Mouse (Mus musculus) heart, postnatal 4 days (tissue): ENCODE measurements around the gene Golga3. TPM values are rescaled to one million over a fixed set of nuclear protein-coding genes. Genes with fewer than 3 reads are reported as not detected.

Source experiments
- DNase-seq: peaks from one replicate; pipeline ENCODE4 v3.0.0; 2021
- total RNA-seq, 2 experiments: library from RNA; stranded (reverse); gene quantifications; 2 replicates each; pipeline ENCODE4 v1.2.3; 2021

The Golga3 gene
- total RNA-seq, 2 experiments from 2014 or later: 35.5 to 38.7 TPM

- peak; percentile 16 for DNase-seq
Observed at GRCm38 (mm10) chr5:110231638-110232037, 55.1 kb downstream of the Golga3 start.

- no peak for DNase-seq
Observed at GRCm38 (mm10) chr5:110232346-110232745, 55.8 kb downstream of the Golga3 start.

- DNase-seq: no peak
Observed at GRCm38 (mm10) chr5:110244091-110244490, 67.6 kb downstream of the Golga3 start.

GRCm38 (mm10) chr5:110266941-110267340, 90.4 kb downstream of the Golga3 start:
- DNase-seq: no peak

- DNase-seq: peak; percentile 95
Observed at GRCm38 (mm10) chr5:110269141-110270101, 92.9 kb downstream of the Golga3 start, which contains the start of gene Pgam5. TSS of gene Pgam5 (minus strand) at chr5:110269913.

GRCm38 (mm10) chr5:110270242-110270641, 93.7 kb downstream of the Golga3 start:
- no peak for DNase-seq

GRCm38 (mm10) chr5:110274147-110274546, 97.6 kb downstream of the Golga3 start:
- DNase-seq: no peak

GRCm38 (mm10) chr5:110274846-110275245, 98.3 kb downstream of the Golga3 start:
- DNase-seq: no peak

Other genes starting within 250 kb of the Golga3 start
- gene Zfp932, start 180.2 kb upstream of the Golga3 start, total RNA-seq: 10 to 100 TPM in 1 of 2 experiments, 1 to 10 TPM in 1; 9.3 to 11.2 TPM
- gene Gm17655, start 104.2 kb upstream of the Golga3 start, total RNA-seq: 1 to 10 TPM; 2.8 to 3.3 TPM
- gene Gm35315, start 82.3 kb upstream of the Golga3 start, total RNA-seq: not detected
- gene Plcxd1, start 76.7 kb upstream of the Golga3 start, total RNA-seq: not detected
- 10 to 100 TPM; 32.3 to 33.6 TPM for gene Gtpbp6, start 68.5 kb upstream of the Golga3 start, total RNA-seq
- gene Zfp605, start 66.6 kb upstream of the Golga3 start, total RNA-seq: 1 to 10 TPM; 2.7 to 3.1 TPM
- gene Chfr, start 40.9 kb upstream of the Golga3 start, total RNA-seq: 10 to 100 TPM; 23.5 to 23.7 TPM
- 10 to 100 TPM; 27.9 to 29.8 TPM for gene Ankle2, start 54.3 kb downstream of the Golga3 start, total RNA-seq
- 10 to 100 TPM; 41.4 to 42.8 TPM for gene Pgam5, start 93.2 kb downstream of the Golga3 start, total RNA-seq
- gene Pxmp2, start 109.5 kb downstream of the Golga3 start, total RNA-seq: 10 to 100 TPM; 23.3 to 25.0 TPM
- gene Pole, start 109.6 kb downstream of the Golga3 start, total RNA-seq: 10 to 100 TPM; 20.9 to 22.0 TPM
- not detected for gene P2rx2, start 166.5 kb downstream of the Golga3 start, total RNA-seq
- gene Lrcol1, start 168.0 kb downstream of the Golga3 start, total RNA-seq: not detected